Mouse (Mus musculus) testis, adult 2 months (tissue): ENCODE measurements around the gene Thrb.

ENCODE experiments used
- CTCF ChIP-seq: fragments of 200-500 bp; IDR thresholded peaks from 2 replicates; pipeline ENCODE4 v1.5.1; 2012; ENCODE audit warnings: low read depth, mild to moderate bottlenecking, inconsistent platforms, low read length, moderate library complexity; ENCODE audit not compliant: control insufficient read depth, insufficient read depth, insufficient replicate concordance
- POLR2A ChIP-seq: fragments of 200-500 bp; IDR thresholded peaks from 2 replicates; pipeline ENCODE4 v1.6.1; 2012; ENCODE audit warnings: low read depth, mild to moderate bottlenecking, inconsistent platforms, low read length, moderate library complexity; ENCODE audit not compliant: control insufficient read depth

DNA sequence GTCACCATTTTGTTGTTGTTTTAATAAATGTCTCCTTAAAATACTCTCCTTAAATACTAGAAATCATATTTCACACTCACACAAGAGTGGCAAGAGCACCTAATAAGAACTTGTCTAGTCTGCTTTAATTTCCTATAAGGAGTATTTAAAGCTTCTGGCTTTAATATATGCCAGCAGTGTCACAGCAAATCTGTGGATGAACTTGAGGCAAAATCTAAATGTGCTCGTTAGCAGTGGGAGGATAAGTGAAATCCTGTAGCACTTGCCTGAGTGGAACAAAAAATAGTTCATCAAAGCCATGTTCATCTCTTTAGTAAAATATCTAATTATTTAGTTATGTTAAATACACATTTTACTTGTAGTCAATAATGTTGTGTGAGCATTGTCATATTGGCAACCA, 175.7 kb downstream of the Thrb start:
- TF ChIP-seq CTCF, result no peak
- TF ChIP-seq POLR2A, result no peak
